Mouse (Mus musculus) midbrain, postnatal 0 days (tissue): ENCODE data around the gene Ifna9. TPM values are rescaled to one million over a fixed set of nuclear protein-coding genes. Genes with fewer than 3 reads are reported as not detected.
"Not testable (repeated sequence)": the region's sequence is repeated elsewhere in the genome, so short reads cannot be mapped to it uniquely, and the experiment has no call there.

ENCODE experiments used
- ATAC-seq: fragments of 200-750 bp; cut with Nextera tagmentation; 2 replicates; pipeline ENCODE4 v1.8.0; 2017; ENCODE audit warnings: moderate number of reproducible peaks, mild to moderate bottlenecking, moderate TSS enrichment, moderate library complexity; ENCODE audit not compliant: low FRiP score
- DNase-seq: peaks from one replicate; pipeline ENCODE4 v3.0.0-alpha.2; 2015; ENCODE audit warnings: low spot score
- H3K27ac ChIP-seq: fragments of 300-500 bp; sonication (generic); 2 replicates; pipeline ENCODE4 v1.5.1; 2014; ENCODE audit warnings: low read depth, mild to moderate bottlenecking, low read length, mixed read lengths
- H3K27me3 ChIP-seq: fragments of 300-500 bp; sonication (generic); 2 replicates; pipeline ENCODE4 v1.6.1; 2014; ENCODE audit warnings: low read length, control low read depth, mixed read lengths; ENCODE audit not compliant: insufficient read depth
- H3K36me3 ChIP-seq: fragments of 300-500 bp; sonication (generic); 2 replicates; pipeline ENCODE4 v1.6.1; 2014; ENCODE audit warnings: low read length, control low read depth, mixed read lengths; ENCODE audit not compliant: insufficient read depth
- H3K4me1 ChIP-seq: fragments of 300-500 bp; sonication (generic); 2 replicates; pipeline ENCODE4 v1.6.1; 2014; ENCODE audit warnings: mild to moderate bottlenecking, control low read depth, antibody characterized with exemption, low read length, mixed read lengths; ENCODE audit not compliant: insufficient read depth
- H3K4me2 ChIP-seq: fragments of 300-500 bp; sonication (generic); 2 replicates; pipeline ENCODE4 v1.6.1; 2014; ENCODE audit warnings: low read depth, mild to moderate bottlenecking, low read length, mixed read lengths; ENCODE audit not compliant: poor library complexity, severe bottlenecking
- H3K4me3 ChIP-seq: fragments of 300-500 bp; sonication (generic); 2 replicates; pipeline ENCODE4 v1.5.1; 2014; ENCODE audit warnings: low read depth, mild to moderate bottlenecking, low read length, moderate library complexity
- H3K9ac ChIP-seq: fragments of 300-500 bp; sonication (generic); replicated peaks from 2 replicates; pipeline ENCODE4 v1.6.1; 2014; ENCODE audit warnings: mild to moderate bottlenecking, low read length, moderate library complexity, mixed read lengths; ENCODE audit not compliant: poor library complexity, severe bottlenecking
- H3K9me3 ChIP-seq: fragments of 300-500 bp; sonication (generic); 2 replicates; pipeline ENCODE4 v1.6.1; 2016; ENCODE audit warnings: low read length, control low read depth
- CTCF ChIP-seq: IDR thresholded peaks from 2 replicates; pipeline ENCODE4 v1.5.1; 2016; ENCODE audit warnings: antibody characterized with exemption, mild to moderate bottlenecking
- WGBS: fragments of 180-500 bp; shearing (Covaris S2); extraction: QIAGEN DNeasy Blood & Tissue Kit; methylation state at CpG from one replicate; pipeline ENCODE4 v1.1.7; 2014; 5-methylcytosine and 5-hydroxymethylcytosine counted together
- polyA plus RNA-seq: library from polyadenylated mRNA; unstranded; fragments of >200 nt; fragmentation: Nextera tagmentation; extraction: Ambion mirVana; gene quantifications from 2 replicates; pipeline ENCODE4 v1.2.1, GENCODE M21; 2015
- total RNA-seq: library from RNA; depleted of rRNA; stranded (reverse); fragments of >200 nt; gene quantifications from 2 replicates; pipeline ENCODE4 v1.2.3, GENCODE M21; 2014; rRNA removed

Gene Ifna9
- total and polyA plus RNA-seq, 2 experiments from 2014 or later, result not detected

GRCm38 (mm10) chr4:88561791-88562190 is 30.4 kb downstream of the Ifna9 start:
- DNase-seq, result no peak
- Histone ChIP-seq H3K9ac (no peak overlapping the region), H3K36me3 (no peaks in the 10 kb centered on the region), H3K4me1 (no peaks in the 10 kb centered on the region), H3K4me2 (no peak overlapping the region), H3K9me3 (no peaks in the 10 kb centered on the region), H3K27ac (no peak overlapping the region), H3K4me3 (no peak overlapping the region), H3K27me3 (no peaks in the 10 kb centered on the region)
- no peak for ATAC-seq
- 96% methylated on average over 1 of the region's 1 CpGs for WGBS
- TF ChIP-seq CTCF, result no peak

GRCm38 (mm10) chr4:88558145-88558544 is 34.0 kb downstream of the Ifna9 start, which contains the start of gene Ifna15:
Ifna15 (minus strand) TSS chr4:88558245.
- DNase-seq, H3K4me2 ChIP-seq, H3K27me3 ChIP-seq, ATAC-seq, H3K4me1 ChIP-seq, H3K9ac ChIP-seq, H3K4me3 ChIP-seq, H3K9me3 ChIP-seq, H3K27ac ChIP-seq, H3K36me3 ChIP-seq: not testable (repeated sequence)

- Histone ChIP-seq H3K36me3 (no peaks in the 10 kb centered on the region), H3K9me3 (no peaks in the 10 kb centered on the region), H3K27ac (no peak overlapping the region), H3K4me3 (peak overlapping the region; percentile 24), H3K27me3 (no peaks in the 10 kb centered on the region), H3K4me1 (no peaks in the 10 kb centered on the region), H3K4me2 (peak overlapping the region; percentile 43), H3K9ac (no peak overlapping the region)
- DNase-seq (peak; percentile 71), ATAC-seq (0 out of 2 replicates have a peak, but pooled peaks have one; percentile 38)
- 38% methylated on average over 22 of the region's 22 CpGs for WGBS
- peak; percentile 70 for TF ChIP-seq CTCF
These were observed 41.8 kb downstream of the Ifna9 start for GRCm38 (mm10) chr4:88550161-88550945.

GRCm38 (mm10) chr4:88547986-88548385 is 44.2 kb downstream of the Ifna9 start:
- Histone ChIP-seq H3K27me3 (no peaks in the 10 kb centered on the region), H3K4me2 (no peak overlapping the region), H3K9me3 (no peaks in the 10 kb centered on the region), H3K4me3 (no peak overlapping the region), H3K9ac (no peak overlapping the region), H3K4me1 (no peaks in the 10 kb centered on the region), H3K36me3 (no peaks in the 10 kb centered on the region), H3K27ac (no peak overlapping the region)
- WGBS, result 91% methylated on average over 1 of the region's 1 CpGs
- ATAC-seq (no peak), DNase-seq (no peak)
- TF ChIP-seq CTCF, result no peak

- no peak overlapping the region for H3K9ac ChIP-seq
- no peak overlapping the region for H3K27ac ChIP-seq
- H3K36me3 ChIP-seq, result no peaks in the 10 kb centered on the region
- peak; percentile 88 for DNase-seq
- no peaks in the 10 kb centered on the region for H3K9me3 ChIP-seq
- peak; percentile 77; the same call in 1 of the 2 replicates for ATAC-seq
- peak; percentile 98 for TF ChIP-seq CTCF
- H3K4me3 ChIP-seq, result no peak overlapping the region
- H3K27me3 ChIP-seq, result no peaks in the 10 kb centered on the region
- H3K4me1 ChIP-seq, result no peaks in the 10 kb centered on the region
- 23% methylated on average over 2 of the region's 2 CpGs for WGBS
- no peak overlapping the region for H3K4me2 ChIP-seq
These were observed 48.4 kb downstream of the Ifna9 start for GRCm38 (mm10) chr4:88543649-88544234.

Other genes with a start within 250 kb of the Ifna9 start
Only the 30 nearest of the 31 such genes appear.
- gene Hacd4, start 153.5 kb downstream of the Ifna9 start, total RNA-seq, result 2.6 and 4.7 TPM in 2 replicates
- 3.7 and 4.1 TPM in 2 replicates for gene Hacd4, start 153.5 kb downstream of the Ifna9 start, polyA plus RNA-seq
- not detected in 2 replicates for gene Ifnb1, start 69.6 kb downstream of the Ifna9 start, total RNA-seq
- gene Ifnb1, start 69.6 kb downstream of the Ifna9 start, polyA plus RNA-seq, result not detected in 2 replicates
- not detected in 2 replicates for gene Ifna15, start 34.1 kb downstream of the Ifna9 start, total RNA-seq
- not detected in 2 replicates for gene Ifna15, start 34.1 kb downstream of the Ifna9 start, polyA plus RNA-seq
- not detected in 2 replicates for gene Ifna14, start 20.6 kb downstream of the Ifna9 start, total RNA-seq
- not detected in 2 replicates for gene Ifna14, start 20.6 kb downstream of the Ifna9 start, polyA plus RNA-seq
- gene Ifna12, start 11.0 kb upstream of the Ifna9 start, total RNA-seq, result not detected in 2 replicates
- gene Ifna12, start 11.0 kb upstream of the Ifna9 start, polyA plus RNA-seq, result not detected in 2 replicates
- not detected in 2 replicates for gene C87499, start 42.0 kb upstream of the Ifna9 start, total RNA-seq
- not detected in 2 replicates for gene C87499, start 42.0 kb upstream of the Ifna9 start, polyA plus RNA-seq
- not detected in 2 replicates for gene Ifna13, start 52.1 kb upstream of the Ifna9 start, total RNA-seq
- not detected in 2 replicates for gene Ifna13, start 52.1 kb upstream of the Ifna9 start, polyA plus RNA-seq
- not detected in 2 replicates for gene Ifna16, start 84.5 kb upstream of the Ifna9 start, total RNA-seq
- gene Ifna16, start 84.5 kb upstream of the Ifna9 start, polyA plus RNA-seq, result not detected in 2 replicates
- gene Ifna2, start 91.5 kb upstream of the Ifna9 start, total RNA-seq, result not detected in 2 replicates
- not detected in 2 replicates for gene Ifna2, start 91.5 kb upstream of the Ifna9 start, polyA plus RNA-seq
- not detected in 2 replicates for gene Ifnab, start 99.0 kb upstream of the Ifna9 start, total RNA-seq
- not detected in 2 replicates for gene Ifnab, start 99.0 kb upstream of the Ifna9 start, polyA plus RNA-seq
- gene Gm26566, start 129.4 kb upstream of the Ifna9 start, total RNA-seq, result 0.71 TPM in 1 of 2 replicates, not detected in the other
- 0.49 and 1.3 TPM in 2 replicates for gene Gm26566, start 129.4 kb upstream of the Ifna9 start, polyA plus RNA-seq
- gene Klhl9, start 130.1 kb upstream of the Ifna9 start, total RNA-seq, result 148 and 172 TPM in 2 replicates
- 77.6 and 82.5 TPM in 2 replicates for gene Klhl9, start 130.1 kb upstream of the Ifna9 start, polyA plus RNA-seq
- gene Gm13271, start 162.5 kb upstream of the Ifna9 start, total RNA-seq, result not detected in 2 replicates
- not detected in 2 replicates for gene Gm13271, start 162.5 kb upstream of the Ifna9 start, polyA plus RNA-seq
- not detected in 2 replicates for gene Gm13283, start 167.7 kb upstream of the Ifna9 start, total RNA-seq
- not detected in 2 replicates for gene Gm13283, start 167.7 kb upstream of the Ifna9 start, polyA plus RNA-seq
- gene Gm13290, start 181.4 kb upstream of the Ifna9 start, total RNA-seq, result not detected in 2 replicates
- gene Gm13290, start 181.4 kb upstream of the Ifna9 start, polyA plus RNA-seq, result not detected in 2 replicates
- gene Gm13289, start 184.5 kb upstream of the Ifna9 start, total RNA-seq, result not detected in 2 replicates
- gene Gm13289, start 184.5 kb upstream of the Ifna9 start, polyA plus RNA-seq, result not detected in 2 replicates
- gene Gm13272, start 187.5 kb upstream of the Ifna9 start, total RNA-seq, result not detected in 2 replicates
- not detected in 2 replicates for gene Gm13272, start 187.5 kb upstream of the Ifna9 start, polyA plus RNA-seq
- not detected in 2 replicates for gene Ifnz, start 189.7 kb upstream of the Ifna9 start, total RNA-seq
- not detected in 2 replicates for gene Ifnz, start 189.7 kb upstream of the Ifna9 start, polyA plus RNA-seq
- gene Gm13276, start 193.3 kb upstream of the Ifna9 start, total RNA-seq, result not detected in 2 replicates
- not detected in 2 replicates for gene Gm13276, start 193.3 kb upstream of the Ifna9 start, polyA plus RNA-seq
- gene Gm13277, start 196.2 kb upstream of the Ifna9 start, total RNA-seq, result not detected in 2 replicates
- not detected in 2 replicates for gene Gm13277, start 196.2 kb upstream of the Ifna9 start, polyA plus RNA-seq
- not detected in 2 replicates for gene Gm13278, start 199.2 kb upstream of the Ifna9 start, total RNA-seq
- not detected in 2 replicates for gene Gm13278, start 199.2 kb upstream of the Ifna9 start, polyA plus RNA-seq
- gene Gm13275, start 202.1 kb upstream of the Ifna9 start, total RNA-seq, result not detected in 2 replicates
- not detected in 2 replicates for gene Gm13275, start 202.1 kb upstream of the Ifna9 start, polyA plus RNA-seq
- gene Gm13279, start 205.0 kb upstream of the Ifna9 start, total RNA-seq, result not detected in 2 replicates
- gene Gm13279, start 205.0 kb upstream of the Ifna9 start, polyA plus RNA-seq, result not detected in 2 replicates
- gene Gm13285, start 207.3 kb upstream of the Ifna9 start, total RNA-seq, result not detected in 2 replicates
- gene Gm13285, start 207.3 kb upstream of the Ifna9 start, polyA plus RNA-seq, result not detected in 2 replicates
- not detected in 2 replicates for gene Gm13287, start 210.9 kb upstream of the Ifna9 start, total RNA-seq
- not detected in 2 replicates for gene Gm13287, start 210.9 kb upstream of the Ifna9 start, polyA plus RNA-seq
- gene Gm13288, start 213.1 kb upstream of the Ifna9 start, total RNA-seq, result not detected in 2 replicates
- gene Gm13288, start 213.1 kb upstream of the Ifna9 start, polyA plus RNA-seq, result not detected in 2 replicates
- gene Ifna7, start 223.8 kb upstream of the Ifna9 start, total RNA-seq, result not detected in 2 replicates
- not detected in 2 replicates for gene Ifna7, start 223.8 kb upstream of the Ifna9 start, polyA plus RNA-seq
- gene Ifna11, start 227.6 kb upstream of the Ifna9 start, total RNA-seq, result not detected in 2 replicates
- gene Ifna11, start 227.6 kb upstream of the Ifna9 start, polyA plus RNA-seq, result not detected in 2 replicates
- gene Ifna6, start 235.0 kb upstream of the Ifna9 start, total RNA-seq, result not detected in 2 replicates
- gene Ifna6, start 235.0 kb upstream of the Ifna9 start, polyA plus RNA-seq, result not detected in 2 replicates
- gene Ifna5, start 243.1 kb upstream of the Ifna9 start, total RNA-seq, result not detected in 2 replicates
- not detected in 2 replicates for gene Ifna5, start 243.1 kb upstream of the Ifna9 start, polyA plus RNA-seq